Mouse (Mus musculus): ENCODE measurements around the gene Smim10l2a. TPM values are rescaled to one million over a fixed set of nuclear protein-coding genes. Genes with fewer than 3 reads are reported as not detected.

Smim10l2a gene
- polyA plus RNA-seq, 1 experiment from 2014 or later = 0.39 TPM

Other genes starting within 250 kb of the Smim10l2a start
- 1.3 to 3.3 TPM (median 3.2 TPM) in 3 replicates for gene 3830403N18Rik, start 238.0 kb upstream of the Smim10l2a start, polyA plus RNA-seq (2018)
- gene Gm773, start 161.7 kb upstream of the Smim10l2a start, polyA plus RNA-seq (2018) = not detected in 3 replicates
- gene Zfp449, start 28.2 kb upstream of the Smim10l2a start, polyA plus RNA-seq (2018) = 2.1 to 3.6 TPM (median 2.5 TPM) in 3 replicates
- 1.2 to 1.3 TPM in 2 of 3 replicates, not detected in the other for gene Gm2174, start 73.4 kb downstream of the Smim10l2a start, polyA plus RNA-seq (2018)
- gene Ints6l, start 80.3 kb downstream of the Smim10l2a start, polyA plus RNA-seq (2018) = 31.9 to 44.9 TPM (median 33.0 TPM) in 3 replicates
- gene Gm10477, start 150.2 kb downstream of the Smim10l2a start, polyA plus RNA-seq (2018) = not detected in 3 replicates
- not detected in 3 replicates for gene Gm648, start 175.0 kb downstream of the Smim10l2a start, polyA plus RNA-seq (2018)
- gene Mmgt1, start 223.5 kb downstream of the Smim10l2a start, polyA plus RNA-seq (2018) = 13.8 to 26.4 TPM (median 18.8 TPM) in 3 replicates
- 11.7 to 18.3 TPM (median 17.3 TPM) in 3 replicates for gene Slc9a6, start 235.2 kb downstream of the Smim10l2a start, polyA plus RNA-seq (2018)

Data from macrophage (primary cell).